Mouse (Mus musculus) CH12.LX (cell line): ENCODE measurements around the gene Ece2.

ENCODE experiments used
- CTCF ChIP-seq, 2 experiments: IDR thresholded peaks in 1 of 2; conservative IDR thresholded peaks in 1 of 2; 2 replicates each; pipeline ENCODE4 v1.5.1; 2011 to 2012; ENCODE audit warnings: low read depth in 2 of 2, low read length in 2 of 2, improper control_type of control experiment in 1 of 2, inconsistent platforms in 1 of 2, mild to moderate bottlenecking in 1 of 2, moderate library complexity in 1 of 2
- E2F4 ChIP-seq: IDR thresholded peaks from 2 replicates; pipeline ENCODE4 v1.6.1; 2011; ENCODE audit warnings: low read depth, low read length, improper control_type of control experiment; ENCODE audit not compliant: insufficient replicate concordance
- EP300 ChIP-seq: IDR thresholded peaks from 2 replicates; pipeline ENCODE4 v1.6.1; 2011; ENCODE audit warnings: low read length, improper control_type of control experiment
- MAZ ChIP-seq: IDR thresholded peaks from 2 replicates; pipeline ENCODE4 v1.6.1; 2012; ENCODE audit warnings: low read depth, mild to moderate bottlenecking, inconsistent platforms, low read length, improper control_type of control experiment, moderate library complexity
- NELFE ChIP-seq: IDR thresholded peaks from 2 replicates; pipeline ENCODE4 v1.6.1; 2011; ENCODE audit warnings: low read depth, low read length, improper control_type of control experiment
- PAX5 ChIP-seq: IDR thresholded peaks from 2 replicates; pipeline ENCODE4 v1.6.1; 2012; ENCODE audit warnings: low read length, inconsistent platforms, mixed read lengths
- POLR2A ChIP-seq: IDR thresholded peaks from 2 replicates; pipeline ENCODE4 v1.6.1; 2011; ENCODE audit warnings: low read depth, mild to moderate bottlenecking, improper control_type of control experiment, low read length
- POLR2AphosphoS2 ChIP-seq: IDR thresholded peaks from 2 replicates; pipeline ENCODE4 v1.6.1; 2011; ENCODE audit warnings: low read depth, low read length, improper control_type of control experiment
- RCOR1 ChIP-seq: conservative IDR thresholded peaks from 2 replicates; pipeline ENCODE4 v1.6.1; 2012; ENCODE audit warnings: low read depth, mild to moderate bottlenecking, inconsistent platforms, low read length, improper control_type of control experiment
- USF1 ChIP-seq: IDR thresholded peaks from 2 replicates; pipeline ENCODE4 v1.6.1; 2014; ENCODE audit warnings: low read depth, mild to moderate bottlenecking, inconsistent platforms, low read length, improper control_type of control experiment
- USF2 ChIP-seq: conservative IDR thresholded peaks from 2 replicates; pipeline ENCODE4 v1.6.1; 2011; ENCODE audit warnings: low read depth, low read length, improper control_type of control experiment
- ZC3H11A ChIP-seq: IDR thresholded peaks from 2 replicates; pipeline ENCODE4 v1.6.1; 2012; ENCODE audit warnings: low read depth, mild to moderate bottlenecking, inconsistent platforms, low read length, improper control_type of control experiment
- ZMIZ1 ChIP-seq: IDR thresholded peaks from 2 replicates; pipeline ENCODE4 v1.6.1; 2012; ENCODE audit warnings: low read depth, mild to moderate bottlenecking, inconsistent platforms, low read length, improper control_type of control experiment
- ZNF384 ChIP-seq: IDR thresholded peaks from 2 replicates; pipeline ENCODE4 v1.6.1; 2012; ENCODE audit warnings: low read depth, low read length, improper control_type of control experiment, inconsistent platforms

DNA sequence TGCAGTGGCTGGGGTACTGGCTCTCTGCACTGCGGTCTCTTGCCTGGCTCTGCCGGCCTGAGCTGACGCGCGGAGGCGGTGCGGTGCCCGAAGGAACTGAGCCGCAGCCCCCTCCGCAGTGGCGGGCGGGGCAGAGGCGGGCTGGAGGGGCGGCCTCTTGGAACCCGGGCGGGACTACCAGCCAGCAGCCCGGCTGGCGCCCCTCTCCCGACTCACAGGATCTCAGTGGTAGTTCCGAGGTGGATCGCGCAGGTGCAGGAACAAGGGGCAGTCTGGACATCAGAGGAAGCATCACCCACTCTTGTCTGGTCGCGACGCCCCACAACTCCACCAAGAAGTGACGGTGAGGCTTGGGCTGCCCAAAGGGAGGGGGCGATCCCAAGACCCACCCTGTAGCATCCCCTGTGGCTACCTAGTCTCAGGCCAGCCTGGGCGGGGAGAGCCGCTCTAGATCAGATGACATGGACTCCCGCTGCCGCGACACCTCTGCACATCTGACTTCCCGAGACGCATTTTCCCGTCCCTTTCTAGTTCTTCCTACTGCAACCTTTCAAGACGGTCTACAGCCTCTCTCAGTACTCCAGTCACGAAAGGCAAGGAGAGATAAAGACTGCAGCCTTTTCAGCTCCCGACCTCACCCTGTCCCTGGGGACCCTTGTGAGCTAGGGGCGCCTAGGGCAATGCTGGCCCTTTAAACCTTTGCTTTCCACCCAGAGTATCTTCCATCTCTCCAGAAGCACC is 39.5 kb upstream of the Ece2 start:
- no peak for TF ChIP-seq POLR2A
- no peak for TF ChIP-seq EP300
- no peak for TF ChIP-seq MAZ
- no peak for TF ChIP-seq CTCF (conservative IDR thresholded peaks at IDR 0.05 in 1 of 2, IDR thresholded peaks at IDR 0.05 in 1 of 2; ENCODE audit: low read depth in 2 of 2, low read length in 2 of 2)
- TF ChIP-seq ZMIZ1, result no peak
- no peak for TF ChIP-seq USF1
- no peak for TF ChIP-seq RCOR1
- no peak for TF ChIP-seq E2F4
- no peak for TF ChIP-seq ZNF384
- no peak for TF ChIP-seq USF2
- TF ChIP-seq POLR2AphosphoS2, result no peak
- no peak for TF ChIP-seq ZC3H11A
- TF ChIP-seq NELFE, result no peak
- TF ChIP-seq PAX5, result no peak
